Mouse (Mus musculus) CD8-positive naive resting alpha-beta T cell, adult 2 months (primary cell): ENCODE results near the gene Lpar1.

Experiments used
- DNase-seq, 2 experiments: peaks; one replicate each; pipeline ENCODE4 v3.0.0; 2022; ENCODE audit warnings: low read depth in 2 of 2, low spot score in 2 of 2

The Lpar1 gene

GRCm38 (mm10) chr4:58553631-58554358 is at the start of gene Lpar1:
Lpar1 (minus strand) TSS chr4:58553898.
- no peak for DNase-seq

DNA sequence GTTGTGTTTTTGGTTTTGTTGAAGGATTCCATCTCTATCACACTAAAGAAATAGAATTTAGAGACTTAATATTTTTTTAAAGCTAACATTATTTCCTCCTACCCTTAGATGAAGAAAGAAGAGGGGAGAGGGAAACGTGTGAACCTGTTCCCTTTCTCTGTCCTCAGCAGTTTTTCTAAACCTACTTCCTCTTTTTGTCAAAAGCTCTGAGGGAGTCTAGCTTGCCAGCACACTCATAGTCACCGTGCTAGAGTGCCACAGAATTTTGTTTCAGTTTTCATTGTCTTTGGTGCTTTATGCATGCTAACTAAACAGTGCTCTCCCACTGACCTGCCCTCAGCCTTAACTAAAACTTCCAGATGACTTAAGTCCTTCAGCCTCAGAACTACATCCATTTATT is 32.2 kb upstream of the Lpar1 start:
- no peak for DNase-seq

GRCm38 (mm10) chr4:58581191-58581590 is 27.5 kb upstream of the Lpar1 start:
- no peak for DNase-seq

- no peak for DNase-seq
These were observed 26.8 kb upstream of the Lpar1 start for GRCm38 (mm10) chr4:58580516-58580915.

DNA sequence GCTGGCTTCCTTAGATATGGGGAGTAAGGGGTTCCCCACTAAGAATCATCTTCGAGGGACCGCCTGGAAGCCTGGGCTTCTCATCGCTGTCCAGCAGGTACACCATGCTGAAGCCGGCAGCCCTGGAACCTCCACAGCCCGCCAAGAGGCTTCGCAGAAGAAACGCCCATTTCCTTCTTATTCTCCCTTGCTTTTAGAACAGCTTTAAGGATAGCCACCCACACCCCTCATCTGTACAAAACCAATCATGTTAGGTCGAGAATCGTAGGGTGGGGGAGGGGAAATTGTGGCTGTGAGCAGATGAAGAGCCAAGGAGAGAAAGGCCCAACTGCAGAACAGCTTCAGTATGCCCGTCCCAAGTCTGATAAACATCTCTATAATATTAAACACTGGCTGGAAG is 26.4 kb upstream of the Lpar1 start:
- DNase-seq = no peak

- no peak for DNase-seq
These were observed 24.8 kb upstream of the Lpar1 start for GRCm38 (mm10) chr4:58578488-58578887.

- no peak for DNase-seq
These were observed 23.8 kb upstream of the Lpar1 start for GRCm38 (mm10) chr4:58577382-58578048.

DNA sequence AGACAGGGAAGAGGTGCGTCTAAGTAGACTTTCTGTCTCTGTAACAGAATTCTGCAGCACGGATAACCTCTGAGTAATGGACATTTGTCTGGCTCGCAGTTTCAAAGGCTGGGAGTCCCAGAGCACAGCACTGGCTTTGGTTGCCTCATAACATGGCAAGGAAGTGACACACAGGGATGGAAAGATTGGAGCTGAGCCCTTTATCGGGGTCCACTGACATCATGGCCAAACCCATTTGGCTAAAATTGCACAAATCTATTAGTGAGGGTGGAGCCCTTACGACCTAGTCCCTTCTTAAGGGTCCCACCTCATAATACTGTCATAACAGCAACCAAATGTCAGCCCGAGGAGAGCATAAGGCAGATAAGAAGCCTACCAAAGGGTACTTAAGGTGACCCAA is 22.1 kb upstream of the Lpar1 start:
- no peak for DNase-seq

DNA sequence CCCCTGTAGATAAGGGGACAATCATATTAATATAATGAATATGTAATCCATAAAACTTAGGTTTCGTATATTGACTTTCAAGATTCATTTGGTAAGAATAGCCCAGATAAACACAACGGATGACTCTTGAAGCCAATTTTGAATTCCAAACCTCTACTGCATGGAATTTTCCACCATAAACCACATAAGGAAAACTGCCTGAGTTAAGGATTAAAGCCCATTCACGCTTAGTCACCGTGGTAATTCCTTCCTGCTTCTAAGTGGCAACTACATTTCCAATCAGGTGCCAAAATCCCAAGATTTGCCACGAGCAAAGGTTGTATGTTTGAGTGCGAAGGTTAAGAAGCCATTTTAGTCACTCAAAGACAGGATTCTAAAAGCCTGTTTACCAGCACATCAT is 20.3 kb upstream of the Lpar1 start:
- DNase-seq = no peak

DNA sequence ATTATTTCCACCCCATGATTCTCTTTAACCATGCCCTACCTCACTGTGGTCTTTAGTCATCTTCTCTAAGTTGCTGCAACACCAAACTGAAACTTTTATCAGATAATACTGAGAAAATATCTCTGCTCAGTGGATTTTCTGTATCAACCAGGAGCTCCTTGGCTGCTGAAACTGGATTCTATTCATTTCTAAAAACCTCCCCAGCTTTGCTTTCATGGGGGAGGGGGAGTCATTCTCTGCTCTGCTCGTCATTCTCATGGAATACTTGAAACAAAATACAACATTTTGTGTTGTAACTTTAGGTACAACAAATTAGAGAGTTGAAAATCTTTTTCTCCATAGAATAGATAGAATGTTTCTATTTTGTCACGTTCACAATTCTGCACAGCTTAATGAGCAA is 18.7 kb upstream of the Lpar1 start:
- DNase-seq = no peak

GRCm38 (mm10) chr4:58571661-58572060 is 18.0 kb upstream of the Lpar1 start:
- DNase-seq = no peak

GRCm38 (mm10) chr4:58571232-58571631 is 17.5 kb upstream of the Lpar1 start:
- DNase-seq = no peak

DNA sequence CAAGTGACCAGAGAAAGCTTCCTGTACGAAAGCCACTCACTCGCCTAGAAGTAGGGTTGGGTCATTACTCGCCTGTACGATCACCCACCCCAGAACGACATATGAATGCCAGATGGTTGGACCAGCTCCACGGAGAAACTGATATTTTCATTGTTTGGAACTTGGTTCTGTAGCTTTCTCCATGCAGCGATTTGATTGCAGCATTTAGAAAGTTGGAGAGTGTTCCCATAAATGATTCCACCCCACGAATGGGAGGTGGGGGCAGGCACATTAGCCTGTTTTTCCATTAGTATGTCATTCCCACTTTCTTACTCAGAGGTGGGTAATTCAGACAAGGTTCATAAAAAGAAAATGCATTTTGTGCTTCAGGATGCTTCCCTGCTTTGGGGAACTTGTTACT is 14.8 kb upstream of the Lpar1 start:
- no peak for DNase-seq

GRCm38 (mm10) chr4:58562776-58563175 is 9.1 kb upstream of the Lpar1 start:
- no peak for DNase-seq

DNA sequence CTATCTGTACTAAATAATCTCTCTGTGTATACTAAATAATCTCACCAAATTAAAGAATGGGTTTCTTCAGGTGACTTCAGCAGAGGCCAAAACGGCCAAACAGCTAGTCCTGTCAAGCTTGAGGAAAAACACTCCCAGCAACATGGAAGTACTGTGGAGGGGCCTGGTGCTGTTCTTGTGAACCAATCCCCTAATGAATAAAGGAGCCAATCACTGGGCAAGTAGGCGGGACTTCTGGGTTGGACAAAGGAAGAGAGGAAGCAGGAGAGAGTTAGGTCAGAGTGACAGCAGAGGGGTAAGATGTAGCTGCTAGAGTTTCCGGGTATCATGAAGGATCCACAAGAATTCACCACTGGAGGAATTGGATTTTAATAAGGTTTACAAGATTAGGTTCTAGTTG is 3.3 kb upstream of the Lpar1 start:
- no peak for DNase-seq

DNA sequence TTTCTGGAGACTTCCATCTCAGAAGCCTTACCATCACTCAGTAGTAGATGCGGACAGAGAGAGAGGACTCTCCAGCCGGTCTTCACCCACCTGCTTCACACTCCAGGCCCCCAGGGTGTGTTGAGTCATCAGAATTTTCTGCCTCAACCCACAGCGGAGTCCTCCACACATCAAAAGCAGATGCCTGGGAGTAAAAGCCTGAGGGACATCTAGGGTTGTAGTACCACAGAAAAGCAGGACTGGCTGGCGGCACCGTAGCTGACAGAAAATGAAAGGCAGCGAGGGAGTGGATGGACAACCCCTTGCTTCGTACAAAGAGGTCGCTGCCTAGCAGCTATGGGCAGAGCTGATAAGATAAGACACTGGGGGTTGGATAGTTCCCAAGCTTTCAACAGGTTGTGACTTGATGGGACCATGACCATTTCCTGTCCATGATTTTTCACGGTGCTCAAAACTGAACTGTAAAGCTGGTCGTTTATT is 701 bp upstream of the Lpar1 start:
- no peak for DNase-seq

DNA sequence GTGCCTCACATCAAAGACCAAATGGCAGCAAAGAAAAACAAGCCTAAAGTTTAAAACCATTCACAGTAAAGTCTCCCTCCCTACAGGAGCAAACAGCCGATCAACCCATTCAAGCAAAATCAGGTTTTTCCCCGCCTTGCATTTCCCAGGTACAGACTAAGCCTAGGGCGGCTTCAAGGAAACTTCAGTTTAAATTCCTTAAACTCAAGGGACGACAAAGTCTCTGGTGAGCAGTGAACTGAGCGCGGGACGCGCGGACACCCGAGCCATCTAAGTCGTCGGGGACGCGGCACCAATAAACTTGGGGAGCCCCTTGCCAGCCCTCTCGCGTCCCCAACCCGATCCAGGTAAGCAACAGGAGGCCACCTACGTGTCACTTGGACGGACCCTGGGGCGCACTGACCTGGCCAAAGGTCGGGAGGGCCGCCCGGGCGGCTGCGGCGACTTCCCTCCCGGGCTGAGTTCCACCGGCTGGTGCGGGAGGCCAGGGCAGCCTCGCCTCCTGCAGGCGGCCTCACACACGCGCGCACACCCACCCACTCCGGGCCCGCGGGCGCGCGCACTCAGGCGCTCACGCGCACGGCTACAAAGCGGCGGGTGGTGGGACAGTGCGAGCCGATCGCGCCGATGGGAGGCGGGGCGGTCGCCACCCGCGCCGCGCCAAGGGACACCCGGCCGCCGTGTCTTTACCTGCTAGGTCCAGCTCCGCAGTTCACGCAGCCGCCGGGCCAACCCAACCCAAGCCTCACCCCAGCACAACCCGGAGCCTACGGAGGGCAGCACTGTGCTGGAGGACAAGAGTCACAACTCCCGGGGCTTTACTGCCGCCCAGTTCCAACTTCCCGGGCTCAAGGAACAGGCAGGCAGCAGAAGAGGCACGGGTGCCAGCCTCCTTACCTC is 717 bp downstream of the Lpar1 start:
- no peak for DNase-seq

- no peak for DNase-seq
These were observed 1.5 kb downstream of the Lpar1 start for GRCm38 (mm10) chr4:58552229-58552628.

DNA sequence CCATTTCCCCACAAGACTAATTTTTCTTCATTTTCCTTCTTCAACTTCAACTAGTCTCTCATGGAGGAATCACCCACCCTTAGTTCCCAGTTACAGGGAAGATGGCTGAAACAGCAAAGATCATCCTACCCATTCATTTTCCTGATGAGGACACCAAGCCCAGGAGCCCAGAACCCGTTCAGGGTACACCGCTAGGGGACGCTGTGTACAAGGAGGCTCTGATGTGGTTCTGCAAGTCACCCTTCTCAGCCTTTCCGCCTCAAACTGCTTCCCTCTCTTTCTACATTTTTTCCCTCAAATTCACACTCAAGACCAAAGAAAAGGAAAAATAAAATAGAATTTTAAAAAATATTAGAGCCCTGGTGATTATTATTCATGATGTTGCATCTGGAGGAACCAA is 1.9 kb downstream of the Lpar1 start:
- DNase-seq = no peak

- DNase-seq = no peak
These were observed 6.0 kb downstream of the Lpar1 start for GRCm38 (mm10) chr4:58547725-58548124.

GRCm38 (mm10) chr4:58547273-58547565 is 6.5 kb downstream of the Lpar1 start:
- no peak for DNase-seq
